Mouse (Mus musculus) brain, embryonic 14.5 days (tissue): ENCODE measurements around the gene Icam5.

Source experiments
- CTCF ChIP-seq: fragments of 200-500 bp; IDR thresholded peaks from 2 replicates; pipeline ENCODE4 v1.5.1; 2012; ENCODE audit warnings: inconsistent platforms, mild to moderate bottlenecking, moderate library complexity, borderline replicate concordance; ENCODE audit not compliant: insufficient read depth, insufficient read length; ENCODE audit errors: extremely low read depth
- POLR2A ChIP-seq: fragments of 200-500 bp; IDR thresholded peaks from 2 replicates; pipeline ENCODE4 v1.6.1; 2012; ENCODE audit warnings: mild to moderate bottlenecking, inconsistent platforms, borderline replicate concordance; ENCODE audit not compliant: poor library complexity, insufficient read depth, insufficient read length, severe bottlenecking; ENCODE audit errors: extremely low read depth

- no peak for TF ChIP-seq CTCF
- no peak for TF ChIP-seq POLR2A
These were observed 9.4 kb downstream of the Icam5 start for GRCm38 (mm10) chr9:21041308-21041707.
